Mouse (Mus musculus) frontal cortex, postnatal 25 days (tissue): ENCODE measurements around the gene Vps13c.

Experiments
- DNase-seq, 2 experiments: peaks; one replicate each; pipeline ENCODE4 v3.0.0; 2022; ENCODE audit warnings: low spot score in 2 of 2

Gene Vps13c

DNA sequence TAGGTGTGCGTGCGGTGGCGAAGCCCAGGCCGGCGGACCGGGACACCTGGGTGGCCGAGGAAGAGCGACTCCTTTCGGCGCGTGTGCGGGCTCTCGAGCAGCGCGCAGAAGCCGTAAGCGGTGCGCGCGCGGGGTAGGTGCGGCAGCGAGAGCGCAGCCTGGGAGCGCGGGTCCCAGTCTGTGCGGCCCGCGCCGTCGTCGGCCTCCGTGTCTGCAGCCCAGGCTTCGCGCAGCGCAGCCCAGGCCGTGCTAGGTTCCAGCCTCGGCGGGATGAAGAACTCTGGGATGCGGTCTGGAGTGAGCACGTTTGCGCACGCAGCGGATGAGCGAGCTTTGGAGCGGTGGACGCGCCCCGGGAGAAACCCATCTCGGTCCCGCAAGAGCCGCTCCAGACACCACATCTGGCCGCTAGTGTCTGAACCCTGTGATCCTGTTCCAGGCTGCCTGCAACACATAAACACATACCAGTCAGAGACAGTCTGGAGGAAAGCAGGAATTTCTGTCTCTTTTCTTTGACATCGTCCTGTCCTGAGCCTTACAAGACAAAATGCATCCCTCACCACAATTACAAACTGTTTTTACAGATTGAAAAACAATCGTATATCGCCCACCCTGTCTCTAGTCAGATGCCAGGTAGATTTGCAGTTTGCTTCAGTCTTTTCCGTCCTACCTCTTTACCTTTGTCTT, 8.7 kb upstream of the Vps13c start:
- DNase-seq = no peak

DNA sequence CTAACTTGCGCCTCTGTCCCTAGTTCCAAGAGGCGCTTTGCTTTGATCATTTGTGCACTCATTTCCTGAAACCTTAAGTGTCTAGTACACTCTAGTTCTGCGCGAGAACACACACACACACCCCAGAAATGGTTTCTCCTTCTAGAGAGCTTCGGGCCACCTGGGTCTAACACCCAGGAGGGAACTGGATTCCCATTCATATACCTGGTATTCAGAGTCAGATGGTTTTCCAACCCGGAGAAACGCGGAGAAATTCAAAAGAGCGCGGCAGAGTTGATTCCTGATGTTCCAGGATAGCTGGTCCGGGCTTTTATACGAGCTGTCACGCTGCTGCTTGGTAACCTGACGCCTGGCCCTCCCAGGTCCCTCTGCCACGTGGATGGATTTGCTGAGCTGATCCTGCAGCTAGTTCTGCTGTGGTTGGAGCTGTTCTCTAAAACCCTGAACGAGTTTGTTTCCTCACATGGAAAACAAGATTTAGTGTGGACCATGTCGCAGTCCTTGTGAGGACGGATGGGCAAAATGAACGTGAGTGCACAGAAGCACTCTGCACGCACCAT, 8.1 kb upstream of the Vps13c start, which contains the start of gene C2cd4a:
C2cd4a (minus strand) TSS at position 285 of the 560 bp plus-strand sequence.
- no peak for DNase-seq

DNA sequence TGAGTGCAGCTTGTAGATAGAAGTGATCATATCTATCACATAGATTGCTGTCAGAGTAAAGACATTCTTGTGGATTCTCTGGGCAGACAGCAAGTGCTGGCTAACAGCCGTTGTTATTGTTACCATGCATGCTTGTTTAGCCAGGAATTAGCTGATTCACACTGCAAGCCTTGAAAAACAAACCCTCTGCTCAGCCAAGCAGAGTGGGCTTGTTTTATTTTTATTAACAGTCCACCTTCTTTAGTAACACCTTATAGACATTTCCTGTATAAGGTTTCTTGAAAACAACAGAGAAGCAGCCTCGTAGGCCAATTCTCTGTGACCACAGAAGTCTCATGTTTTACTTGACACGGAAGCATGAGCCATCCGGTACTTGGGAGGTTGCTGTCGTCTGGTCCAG, 5.7 kb upstream of the Vps13c start:
- DNase-seq = no peak

GRCm38 (mm10) chr9:67837311-67837710, 2.9 kb upstream of the Vps13c start:
- no peak for DNase-seq

DNA sequence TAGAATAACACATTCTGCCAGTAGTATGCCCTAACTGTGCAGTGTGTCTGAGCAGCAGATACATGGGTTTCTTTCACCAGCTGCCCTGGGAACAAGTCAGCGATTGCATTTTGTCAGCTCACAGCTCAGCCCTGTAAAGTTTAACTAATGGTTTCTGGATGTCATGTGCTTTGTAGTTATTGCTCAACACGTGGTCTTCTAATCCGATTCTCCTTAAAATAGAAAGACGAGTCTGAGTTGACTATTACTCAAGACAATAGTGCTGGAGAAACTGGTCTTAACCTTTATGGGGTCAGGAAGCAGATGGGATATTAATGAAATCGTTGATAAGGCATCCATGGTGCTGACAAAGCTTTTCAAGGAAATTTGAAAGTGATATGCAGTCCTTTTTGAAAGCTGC, 2.6 kb downstream of the Vps13c start:
- DNase-seq = no peak

DNA sequence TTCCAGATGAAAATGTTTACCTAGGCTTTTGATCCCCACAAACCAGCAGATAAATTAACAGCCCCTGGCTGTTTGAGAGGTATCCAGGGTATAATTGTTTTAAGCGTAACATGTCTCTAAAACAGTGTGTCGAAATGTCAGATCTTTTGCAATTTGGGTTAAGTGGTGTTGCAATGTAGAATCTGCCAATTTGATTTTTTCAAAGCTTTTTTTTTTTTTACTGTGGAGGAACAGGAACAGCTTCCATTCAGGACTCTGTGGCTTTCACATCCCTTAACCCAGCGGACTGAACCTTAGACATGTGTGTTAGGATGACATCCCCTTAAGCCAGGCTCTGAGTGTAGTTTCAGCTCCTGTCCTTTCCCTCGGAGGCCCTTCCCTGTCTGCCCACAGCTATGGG, 4.8 kb downstream of the Vps13c start:
- DNase-seq = no peak

GRCm38 (mm10) chr9:67845648-67846047, 5.5 kb downstream of the Vps13c start:
- no peak for DNase-seq

GRCm38 (mm10) chr9:67846089-67846488, 5.9 kb downstream of the Vps13c start:
- DNase-seq = no peak

DNA sequence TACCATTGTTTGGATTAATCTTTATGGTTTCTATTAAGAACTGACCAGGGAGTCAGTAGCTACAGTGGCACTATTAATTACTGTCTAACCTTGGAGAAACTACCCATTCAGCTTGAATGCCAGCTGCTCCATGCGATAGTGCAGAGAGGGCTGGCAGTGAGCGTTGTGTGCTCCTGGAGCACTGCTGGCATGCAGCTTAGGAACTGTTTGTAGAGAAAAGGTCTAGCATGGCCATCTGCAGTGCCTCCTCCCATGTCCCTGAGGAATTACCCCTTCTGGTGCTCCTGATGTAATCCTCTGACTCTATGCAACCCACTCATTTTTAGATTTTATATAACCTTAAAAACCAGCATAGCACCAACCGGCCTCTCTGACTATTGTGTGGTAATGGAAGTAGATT, 7.4 kb downstream of the Vps13c start:
- DNase-seq = no peak

GRCm38 (mm10) chr9:67849397-67849796, 9.2 kb downstream of the Vps13c start:
- no peak for DNase-seq

DNA sequence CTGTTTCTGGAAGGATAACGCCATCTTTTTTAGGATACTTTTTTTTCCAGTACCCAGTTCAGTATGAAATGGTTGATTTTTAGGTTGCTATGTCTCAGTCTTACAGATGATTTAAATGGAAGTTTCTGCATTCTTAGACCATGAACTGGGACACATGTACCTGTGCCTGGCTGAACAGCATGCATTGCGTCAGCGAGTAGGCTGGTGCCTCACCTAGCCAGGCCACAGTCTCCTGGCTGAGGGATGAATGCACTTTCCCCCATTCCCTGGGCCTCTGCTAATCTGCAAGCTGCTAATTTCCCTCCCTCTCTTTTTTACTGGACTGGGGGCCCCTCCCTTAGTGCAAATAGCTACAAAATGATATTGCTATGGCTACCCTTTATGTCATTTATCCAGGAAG, 9.7 kb downstream of the Vps13c start:
- DNase-seq = no peak

GRCm38 (mm10) chr9:67851150-67851549, 11.0 kb downstream of the Vps13c start:
- DNase-seq = no peak

- no peak for DNase-seq
Measured at GRCm38 (mm10) chr9:67860273-67860672, 20.1 kb downstream of the Vps13c start.

DNA sequence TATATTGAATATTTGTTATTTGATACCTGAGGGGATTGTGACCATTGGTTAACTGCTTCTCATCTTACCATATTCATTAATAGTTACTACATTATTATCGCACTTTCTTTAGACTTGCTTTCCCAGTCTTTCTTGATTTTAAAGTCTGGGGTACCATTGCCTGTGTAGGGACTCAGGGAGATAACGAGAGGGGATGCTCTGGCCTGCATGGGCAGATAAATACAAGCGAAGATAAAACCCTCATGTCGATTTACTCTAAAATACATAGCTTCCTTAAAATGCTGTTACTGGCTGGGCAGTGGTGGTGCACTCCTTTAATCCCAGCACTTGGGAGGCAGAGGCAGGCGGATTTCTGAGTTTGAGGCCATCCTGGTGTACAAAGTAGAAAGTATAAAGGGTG, 23.1 kb downstream of the Vps13c start:
- no peak for DNase-seq

- no peak for DNase-seq
Measured at GRCm38 (mm10) chr9:67864011-67864410, 23.8 kb downstream of the Vps13c start.

- DNase-seq = no peak
Measured at GRCm38 (mm10) chr9:67865411-67865810, 25.2 kb downstream of the Vps13c start.

GRCm38 (mm10) chr9:67867411-67867810, 27.2 kb downstream of the Vps13c start:
- no peak for DNase-seq

GRCm38 (mm10) chr9:67869691-67870450, 29.7 kb downstream of the Vps13c start:
- DNase-seq = peak in 1 of 2 experiments; percentile 13

DNA sequence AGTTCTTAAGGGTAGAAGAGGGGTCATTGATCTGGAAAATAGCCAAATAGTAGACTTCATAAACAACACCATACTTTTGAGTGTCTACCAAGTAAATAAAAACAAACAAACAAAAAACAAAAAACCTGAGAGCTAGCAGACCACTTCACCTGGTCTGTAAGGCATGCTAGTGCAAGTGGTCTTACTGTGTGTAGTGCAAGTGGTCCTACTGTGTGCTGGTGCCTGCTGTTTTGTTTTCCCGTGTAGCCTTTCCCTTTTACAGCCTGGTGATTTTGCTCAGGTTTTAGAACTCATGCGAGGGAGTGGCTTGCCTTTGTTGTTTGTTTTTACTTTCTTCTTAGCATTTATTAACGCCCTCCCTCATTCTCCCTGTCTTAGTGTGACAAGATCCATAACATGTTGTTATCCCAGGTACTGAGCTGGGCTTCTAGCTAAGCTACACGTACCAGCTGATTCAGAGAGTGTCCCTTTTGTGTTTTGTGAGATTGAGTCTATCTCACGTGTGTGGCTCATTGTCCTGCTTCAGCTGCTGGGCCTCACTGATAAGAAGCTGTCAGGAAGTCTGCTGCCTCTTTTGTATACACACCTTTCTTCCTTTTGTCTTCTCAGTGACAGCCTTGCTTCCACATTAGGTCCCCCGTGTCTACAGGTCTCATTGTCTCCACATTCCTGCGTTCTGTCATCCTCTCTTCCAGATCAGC, 34.5 kb downstream of the Vps13c start:
- DNase-seq = no peak

- no peak for DNase-seq
Measured at GRCm38 (mm10) chr9:67875337-67875736, 35.1 kb downstream of the Vps13c start.

GRCm38 (mm10) chr9:67877081-67877718, 37.0 kb downstream of the Vps13c start:
- DNase-seq = no peak
